Mouse (Mus musculus) E14TG2a.4 (cell line): Measurements from ENCODE around the gene Amn1.

Experiments
- CTCF ChIP-seq: conservative IDR thresholded peaks from 2 replicates; pipeline ENCODE4 v1.5.1; 2014; ENCODE audit warnings: low read length
- NANOG ChIP-seq: IDR thresholded peaks from 2 replicates; pipeline ENCODE4 v1.6.1; 2014; ENCODE audit warnings: borderline replicate concordance, low read length, mixed read lengths
- POU5F1 ChIP-seq: IDR thresholded peaks from 2 replicates; pipeline ENCODE4 v1.6.1; 2014; ENCODE audit warnings: low read length, borderline replicate concordance

DNA sequence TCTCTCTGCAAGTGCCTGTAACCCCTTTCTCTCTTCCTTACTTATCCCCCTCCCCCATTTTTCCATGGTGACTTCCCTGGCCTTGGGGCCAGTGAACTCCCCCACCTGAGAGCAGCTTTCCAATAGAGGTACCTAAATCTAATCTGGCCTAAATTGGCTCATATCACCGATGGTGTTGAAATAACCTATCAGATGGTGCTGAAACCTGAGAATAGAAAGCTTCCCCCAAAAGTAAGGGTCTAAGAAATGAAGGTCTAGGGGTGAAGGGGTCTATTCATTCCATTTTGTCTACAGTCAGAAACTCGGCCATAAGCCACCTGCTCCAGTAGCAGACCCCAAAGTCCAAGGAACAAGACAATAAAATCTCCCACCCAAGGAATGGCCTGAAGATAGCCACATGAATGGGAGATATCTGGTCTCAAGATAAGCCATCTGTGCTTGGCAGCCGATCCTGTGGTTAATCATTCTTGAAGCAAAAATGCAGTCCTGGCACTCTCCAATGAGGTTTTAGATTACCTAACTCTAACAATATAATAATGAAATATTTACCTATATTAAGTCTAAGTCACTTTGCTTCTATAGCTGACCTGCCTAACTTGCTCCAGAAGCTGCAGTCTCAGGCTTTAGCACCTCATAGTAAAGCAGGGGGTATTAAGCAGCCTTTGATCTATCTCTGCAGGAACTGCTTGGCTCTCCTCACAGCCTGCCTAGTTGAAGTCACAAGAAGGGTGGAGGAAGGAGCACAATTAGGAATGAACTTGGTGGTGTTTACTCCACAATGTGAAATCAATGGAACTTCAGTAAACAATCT lies 33.3 kb downstream of the Amn1 start:
- TF ChIP-seq CTCF (no peak), NANOG (no peak), POU5F1 (no peak)
